Mouse (Mus musculus): Measurements from ENCODE around the gene Ssmem1.

DNA sequence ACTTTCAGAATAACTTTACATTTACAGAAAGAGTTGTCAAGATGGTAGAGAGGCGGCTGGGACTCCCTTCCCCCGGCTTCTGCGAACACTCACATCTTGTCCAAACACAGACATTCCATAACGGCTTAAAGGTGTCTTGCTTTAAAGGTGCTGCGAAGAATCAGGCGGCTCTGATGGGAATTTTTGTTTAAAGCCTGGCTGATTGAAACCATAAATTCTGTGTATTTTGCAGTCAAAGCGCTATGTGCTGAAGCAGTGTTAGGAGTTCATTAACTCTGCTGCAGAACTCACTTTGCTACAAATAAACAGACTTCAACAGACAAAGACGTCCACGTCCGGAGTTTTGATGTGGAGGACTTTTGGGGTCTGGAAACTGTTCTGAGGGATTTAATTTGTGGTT lies 28.6 kb downstream of the Ssmem1 start:
- TF ChIP-seq ZNF384 (IDR thresholded peaks at IDR 0.05; ENCODE audit: low read depth, low read length) (no peak), CHD2 (IDR thresholded peaks at IDR 0.05; ENCODE audit: low read depth, low read length) (no peak)

All from ES-E14 (cell line).